Mouse (Mus musculus): ENCODE results near the gene Mphosph9.
"Not testable (repeated sequence)": the region's sequence is repeated elsewhere in the genome, so short reads cannot be mapped to it uniquely, and the experiment has no call there.

Mphosph9 gene

GRCm38 (mm10) chr5:124342897-124343296 lies 15.1 kb upstream of the Mphosph9 start:
- CTCF ChIA-PET, result no interaction called here

- CTCF ChIA-PET, result not testable (repeated sequence)
Measured at GRCm38 (mm10) chr5:124341753-124342339, 14.1 kb upstream of the Mphosph9 start.

- CTCF ChIA-PET, result no interaction called here
Measured at GRCm38 (mm10) chr5:124338791-124339190, 11.0 kb upstream of the Mphosph9 start.

GRCm38 (mm10) chr5:124337909-124338308 lies 10.1 kb upstream of the Mphosph9 start:
- CTCF ChIA-PET, result no interaction called here

- CTCF ChIA-PET, result no interaction called here
Measured at GRCm38 (mm10) chr5:124337103-124337502, 9.3 kb upstream of the Mphosph9 start.

- CTCF ChIA-PET, result no interaction called here
Measured at GRCm38 (mm10) chr5:124334392-124334791, 6.6 kb upstream of the Mphosph9 start.

- CTCF ChIA-PET, result no interaction called here
Measured at GRCm38 (mm10) chr5:124330086-124330485, 2.3 kb upstream of the Mphosph9 start.

GRCm38 (mm10) chr5:124326829-124327228 lies 943 bp downstream of the Mphosph9 start:
- CTCF ChIA-PET, result no interaction called here

GRCm38 (mm10) chr5:124317648-124318047 lies 10.1 kb downstream of the Mphosph9 start:
- CTCF ChIA-PET, result no interaction called here

GRCm38 (mm10) chr5:124315941-124316340 lies 11.8 kb downstream of the Mphosph9 start:
- CTCF ChIA-PET, result no interaction called here

GRCm38 (mm10) chr5:124315498-124315897 lies 12.3 kb downstream of the Mphosph9 start:
- CTCF ChIA-PET, result no interaction called here

- CTCF ChIA-PET, result interaction anchor here (0.7 kb wide), 1 partner anchor 91 kb away, joined by 3 read pairs; no protein-coding TSS in a partner anchor
Measured at GRCm38 (mm10) chr5:124310091-124310490, 17.7 kb downstream of the Mphosph9 start.

- CTCF ChIA-PET, result interaction anchor here (0.7 kb wide), 1 partner anchor 92 kb away, joined by 3 read pairs; no protein-coding TSS in a partner anchor
Measured at GRCm38 (mm10) chr5:124309155-124309554, 18.6 kb downstream of the Mphosph9 start.

GRCm38 (mm10) chr5:124302853-124303252 lies 24.9 kb downstream of the Mphosph9 start:
- CTCF ChIA-PET, result not testable (repeated sequence)

GRCm38 (mm10) chr5:124300132-124300531 lies 27.6 kb downstream of the Mphosph9 start:
- CTCF ChIA-PET, result no interaction called here

GRCm38 (mm10) chr5:124299307-124299706 lies 28.5 kb downstream of the Mphosph9 start:
- CTCF ChIA-PET, result interaction anchor here (0.5 to 1.0 kb wide), 2 partner anchors 12 to 444 kb away, joined by 3 to 9 read pairs; no protein-coding TSS in a partner anchor

- CTCF ChIA-PET, result no interaction called here
Measured at GRCm38 (mm10) chr5:124296475-124296874, 31.3 kb downstream of the Mphosph9 start.

- CTCF ChIA-PET, result no interaction called here
Measured at GRCm38 (mm10) chr5:124293967-124294366, 33.8 kb downstream of the Mphosph9 start.

- CTCF ChIA-PET, result no interaction called here
Measured at GRCm38 (mm10) chr5:124290216-124290615, 37.6 kb downstream of the Mphosph9 start.

GRCm38 (mm10) chr5:124287616-124288247 lies 40.0 kb downstream of the Mphosph9 start:
- CTCF ChIA-PET, result interaction anchor here (0.8 kb wide), 1 partner anchor 11 kb away, joined by 3 read pairs; no protein-coding TSS in a partner anchor

GRCm38 (mm10) chr5:124284330-124284729 lies 43.4 kb downstream of the Mphosph9 start:
- CTCF ChIA-PET, result no interaction called here

- CTCF ChIA-PET, result interaction anchor here (0.6 kb wide), 1 partner anchor 162 kb away, joined by 4 read pairs; no protein-coding TSS in a partner anchor
Measured at GRCm38 (mm10) chr5:124282854-124283253, 44.9 kb downstream of the Mphosph9 start.

- CTCF ChIA-PET, result no interaction called here
Measured at GRCm38 (mm10) chr5:124270226-124270625, 57.5 kb downstream of the Mphosph9 start.

Measured in spleen, embryonic (tissue).